Mouse (Mus musculus): ENCODE results near the gene Gm10160. TPM values are rescaled to one million over a fixed set of nuclear protein-coding genes. Genes with fewer than 3 reads are reported as not detected.

Gm10160 gene
- polyA plus RNA-seq, 1 experiment from 2014 or later: not detected

GRCm38 (mm10) chr7:81851706-81852105 is 3.9 kb downstream of the Gm10160 start:
- no peak overlapping the region for H3K4me3 ChIP-seq (ENCODE audit: low read depth, low read length)
- no peak overlapping the region for H3K4me2 ChIP-seq (ENCODE audit: low read depth, severe bottlenecking)
- WGBS: 85% methylated on average over 3 of the region's 3 CpGs
- H3K4me1 ChIP-seq (ENCODE audit: control insufficient read depth, insufficient read depth, low read length): peaks cover 6% of the 10 kb centered on the region
- H3K27ac ChIP-seq (replicated peaks; ENCODE audit: low read depth, low read length): no peak overlapping the region
- no peak for ATAC-seq (ENCODE audit: insufficient number of reproducible peaks, low FRiP score, low TSS enrichment, low read depth)
- no peaks in the 10 kb centered on the region for H3K27me3 ChIP-seq (ENCODE audit: control insufficient read depth, insufficient read depth, low read length)
- no peaks in the 10 kb centered on the region for H3K9me3 ChIP-seq (ENCODE audit: control insufficient read depth, low read length)
- H3K36me3 ChIP-seq (ENCODE audit: control insufficient read depth, insufficient read depth, low read length): no peaks in the 10 kb centered on the region
- no peak for DNase-seq (ENCODE audit: low spot score)
- H3K9ac ChIP-seq (ENCODE audit: low read length): no peak overlapping the region

- H3K27me3 ChIP-seq (ENCODE audit: control insufficient read depth, insufficient read depth, low read length): no peaks in the 10 kb centered on the region
These were observed 5.4 kb downstream of the Gm10160 start for GRCm38 (mm10) chr7:81850171-81850570.

GRCm38 (mm10) chr7:81849633-81850032 is 6.0 kb downstream of the Gm10160 start:
- DNase-seq (ENCODE audit: low spot score) (no peak), ATAC-seq (ENCODE audit: insufficient number of reproducible peaks, low FRiP score, low TSS enrichment, low read depth) (no peak)
- H3K9ac ChIP-seq (ENCODE audit: low read length): no peak overlapping the region
- no peak overlapping the region for H3K4me2 ChIP-seq (ENCODE audit: low read depth, severe bottlenecking)
- no peaks in the 10 kb centered on the region for H3K36me3 ChIP-seq (ENCODE audit: control insufficient read depth, insufficient read depth, low read length)
- H3K4me3 ChIP-seq (ENCODE audit: low read depth, low read length): no peak overlapping the region
- no peaks in the 10 kb centered on the region for H3K27me3 ChIP-seq (ENCODE audit: control insufficient read depth, insufficient read depth, low read length)
- H3K27ac ChIP-seq (replicated peaks; ENCODE audit: low read depth, low read length): no peak overlapping the region
- WGBS: 88% methylated on average over 7 of the region's 7 CpGs
- H3K9me3 ChIP-seq (ENCODE audit: control insufficient read depth, low read length): no peaks in the 10 kb centered on the region
- H3K4me1 ChIP-seq (ENCODE audit: control insufficient read depth, insufficient read depth, low read length): peaks cover 6% of the 10 kb centered on the region

More at GRCm38 (mm10) chr7:81850171-81850570, 5.4 kb downstream of the Gm10160 start:
- no peak overlapping the region for H3K9ac ChIP-seq (ENCODE audit: low read length)
- H3K4me2 ChIP-seq (ENCODE audit: low read depth, severe bottlenecking): no peak overlapping the region
- 91% methylated on average over 6 of the region's 6 CpGs for WGBS
- peaks cover 6% of the 10 kb centered on the region for H3K4me1 ChIP-seq (ENCODE audit: control insufficient read depth, insufficient read depth, low read length)
- ATAC-seq (ENCODE audit: insufficient number of reproducible peaks, low FRiP score, low TSS enrichment, low read depth) (no peak), DNase-seq (ENCODE audit: low spot score) (no peak)
- H3K27ac ChIP-seq (replicated peaks; ENCODE audit: low read depth, low read length): no peak overlapping the region
- no peaks in the 10 kb centered on the region for H3K9me3 ChIP-seq (ENCODE audit: control insufficient read depth, low read length)
- H3K36me3 ChIP-seq (ENCODE audit: control insufficient read depth, insufficient read depth, low read length): no peaks in the 10 kb centered on the region
- no peak overlapping the region for H3K4me3 ChIP-seq (ENCODE audit: low read depth, low read length)

DNA sequence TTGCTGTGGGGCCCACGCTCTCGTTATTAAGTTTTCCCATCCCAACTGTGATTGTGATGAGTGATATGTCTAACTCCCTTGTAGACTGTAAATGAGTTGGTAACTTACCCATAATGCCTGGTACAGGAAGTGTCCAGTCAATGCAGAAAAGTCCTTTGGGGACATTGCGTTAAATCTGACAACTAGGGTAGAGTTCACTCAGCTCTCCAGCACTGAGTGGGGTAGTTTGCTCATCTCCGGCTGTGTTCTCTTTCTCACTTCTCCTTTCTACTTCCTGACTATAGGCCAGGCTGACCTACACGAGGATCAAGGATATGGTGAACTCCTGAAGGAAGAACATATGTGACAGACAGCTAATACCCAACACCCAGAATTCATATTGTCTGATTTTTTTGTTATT is 6.4 kb downstream of the Gm10160 start:
- Histone ChIP-seq H3K4me3 (ENCODE audit: low read depth, low read length) (no peak overlapping the region), H3K4me2 (ENCODE audit: low read depth, severe bottlenecking) (no peak overlapping the region), H3K36me3 (ENCODE audit: control insufficient read depth, insufficient read depth, low read length) (no peaks in the 10 kb centered on the region), H3K9me3 (ENCODE audit: control insufficient read depth, low read length) (no peaks in the 10 kb centered on the region), H3K9ac (ENCODE audit: low read length) (no peak overlapping the region), H3K27me3 (ENCODE audit: control insufficient read depth, insufficient read depth, low read length) (no peaks in the 10 kb centered on the region), H3K27ac (replicated peaks; ENCODE audit: low read depth, low read length) (no peak overlapping the region), H3K4me1 (ENCODE audit: control insufficient read depth, insufficient read depth, low read length) (peaks cover 6% of the 10 kb centered on the region)
- 90% methylated on average over 5 of the region's 5 CpGs for WGBS
- ATAC-seq (ENCODE audit: insufficient number of reproducible peaks, low FRiP score, low TSS enrichment, low read depth) (no peak), DNase-seq (ENCODE audit: low spot score) (no peak)

GRCm38 (mm10) chr7:81847777-81848176 is 7.8 kb downstream of the Gm10160 start:
- Histone ChIP-seq H3K4me3 (ENCODE audit: low read depth, low read length) (no peak overlapping the region), H3K27ac (replicated peaks; ENCODE audit: low read depth, low read length) (no peak overlapping the region), H3K36me3 (ENCODE audit: control insufficient read depth, insufficient read depth, low read length) (no peaks in the 10 kb centered on the region), H3K4me1 (ENCODE audit: control insufficient read depth, insufficient read depth, low read length) (peaks cover 6% of the 10 kb centered on the region), H3K9ac (ENCODE audit: low read length) (no peak overlapping the region), H3K4me2 (ENCODE audit: low read depth, severe bottlenecking) (no peak overlapping the region), H3K27me3 (ENCODE audit: control insufficient read depth, insufficient read depth, low read length) (no peaks in the 10 kb centered on the region), H3K9me3 (ENCODE audit: control insufficient read depth, low read length) (no peaks in the 10 kb centered on the region)
- 17% methylated on average over 4 of the region's 4 CpGs for WGBS
- DNase-seq (ENCODE audit: low spot score): peak; percentile 47
- no peak for ATAC-seq (ENCODE audit: insufficient number of reproducible peaks, low FRiP score, low TSS enrichment, low read depth)

DNA sequence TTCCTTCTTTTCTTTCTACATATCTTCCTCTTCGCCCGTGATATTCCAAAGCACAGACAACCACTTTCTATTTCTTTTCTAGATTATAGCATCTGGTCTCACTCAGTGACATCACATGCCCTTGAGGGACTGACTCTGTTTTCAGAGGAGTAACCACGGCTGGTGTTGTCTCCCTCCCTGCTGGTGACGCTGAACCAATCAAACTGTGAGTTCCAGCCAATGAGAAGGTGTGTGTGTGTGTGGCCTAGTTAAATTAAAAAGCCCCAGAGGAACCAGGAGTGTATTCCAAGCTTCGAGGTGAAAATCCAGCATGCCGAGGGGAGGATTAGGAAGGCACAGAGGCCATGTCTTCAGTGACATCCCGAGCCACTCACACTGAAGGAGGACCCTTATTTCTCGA is 8.6 kb downstream of the Gm10160 start:
- WGBS: 41% methylated on average over 8 of the region's 8 CpGs
- no peak for ATAC-seq (ENCODE audit: insufficient number of reproducible peaks, low FRiP score, low TSS enrichment, low read depth)

DNA sequence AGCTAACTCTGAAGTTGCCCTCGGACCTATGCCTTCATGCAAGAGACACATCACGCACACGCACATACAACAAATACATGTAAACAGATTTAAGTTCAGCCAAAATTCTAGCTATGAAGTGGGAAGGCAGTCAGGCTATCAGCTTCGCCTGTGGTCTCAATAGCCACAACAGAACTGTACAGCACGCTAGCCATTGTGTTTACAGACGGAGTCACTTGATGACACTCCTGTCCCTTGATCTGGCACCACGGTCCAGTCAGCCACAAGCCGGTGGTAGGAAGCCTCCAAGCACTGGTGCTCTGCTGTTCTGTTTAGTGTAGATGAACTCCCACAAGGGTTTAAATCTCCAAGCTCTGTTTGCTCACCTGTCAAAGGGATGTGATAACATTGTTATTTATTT is 9.6 kb downstream of the Gm10160 start:
- DNase-seq (ENCODE audit: low spot score): no peak
- no peaks in the 10 kb centered on the region for H3K9me3 ChIP-seq (ENCODE audit: control insufficient read depth, low read length)
- ATAC-seq (ENCODE audit: insufficient number of reproducible peaks, low FRiP score, low TSS enrichment, low read depth): no peak
- no peaks in the 10 kb centered on the region for H3K36me3 ChIP-seq (ENCODE audit: control insufficient read depth, insufficient read depth, low read length)
- WGBS: 78% methylated on average over 8 of the region's 8 CpGs
- no peak overlapping the region for H3K4me2 ChIP-seq (ENCODE audit: low read depth, severe bottlenecking)
- H3K27ac ChIP-seq (replicated peaks; ENCODE audit: low read depth, low read length): no peak overlapping the region
- no peaks in the 10 kb centered on the region for H3K27me3 ChIP-seq (ENCODE audit: control insufficient read depth, insufficient read depth, low read length)
- peaks cover 6% of the 10 kb centered on the region for H3K4me1 ChIP-seq (ENCODE audit: control insufficient read depth, insufficient read depth, low read length)
- no peak overlapping the region for H3K9ac ChIP-seq (ENCODE audit: low read length)
- no peak overlapping the region for H3K4me3 ChIP-seq (ENCODE audit: low read depth, low read length)

More for the DNA sequence above, 8.6 kb downstream of the Gm10160 start:
- no peak overlapping the region for H3K27ac ChIP-seq (replicated peaks; ENCODE audit: low read depth, low read length)
- no peak overlapping the region for H3K9ac ChIP-seq (ENCODE audit: low read length)
- H3K4me1 ChIP-seq (ENCODE audit: control insufficient read depth, insufficient read depth, low read length): peaks cover 6% of the 10 kb centered on the region
- no peaks in the 10 kb centered on the region for H3K27me3 ChIP-seq (ENCODE audit: control insufficient read depth, insufficient read depth, low read length)
- no peak overlapping the region for H3K4me2 ChIP-seq (ENCODE audit: low read depth, severe bottlenecking)
- H3K4me3 ChIP-seq (ENCODE audit: low read depth, low read length): no peak overlapping the region
- H3K36me3 ChIP-seq (ENCODE audit: control insufficient read depth, insufficient read depth, low read length): no peaks in the 10 kb centered on the region
- no peak for DNase-seq (ENCODE audit: low spot score)
- no peaks in the 10 kb centered on the region for H3K9me3 ChIP-seq (ENCODE audit: control insufficient read depth, low read length)

GRCm38 (mm10) chr7:81845313-81845712 is 10.3 kb downstream of the Gm10160 start:
- Histone ChIP-seq H3K27ac (replicated peaks; ENCODE audit: low read depth, low read length) (no peak overlapping the region), H3K36me3 (ENCODE audit: control insufficient read depth, insufficient read depth, low read length) (no peaks in the 10 kb centered on the region), H3K4me1 (ENCODE audit: control insufficient read depth, insufficient read depth, low read length) (peaks cover 6% of the 10 kb centered on the region), H3K9me3 (ENCODE audit: control insufficient read depth, low read length) (no peaks in the 10 kb centered on the region), H3K4me2 (ENCODE audit: low read depth, severe bottlenecking) (no peak overlapping the region), H3K4me3 (ENCODE audit: low read depth, low read length) (no peak overlapping the region), H3K27me3 (ENCODE audit: control insufficient read depth, insufficient read depth, low read length) (no peaks in the 10 kb centered on the region), H3K9ac (ENCODE audit: low read length) (no peak overlapping the region)
- DNase-seq (ENCODE audit: low spot score) (no peak), ATAC-seq (ENCODE audit: insufficient number of reproducible peaks, low FRiP score, low TSS enrichment, low read depth) (no peak)
- 67% methylated on average over 3 of the region's 3 CpGs for WGBS

GRCm38 (mm10) chr7:81844801-81845200 is 10.8 kb downstream of the Gm10160 start:
- H3K9ac ChIP-seq (ENCODE audit: low read length): no peak overlapping the region
- no peak overlapping the region for H3K4me2 ChIP-seq (ENCODE audit: low read depth, severe bottlenecking)
- WGBS: 70% methylated on average over 11 of the region's 11 CpGs
- no peaks in the 10 kb centered on the region for H3K27me3 ChIP-seq (ENCODE audit: control insufficient read depth, insufficient read depth, low read length)
- peaks cover 6% of the 10 kb centered on the region for H3K4me1 ChIP-seq (ENCODE audit: control insufficient read depth, insufficient read depth, low read length)
- no peaks in the 10 kb centered on the region for H3K36me3 ChIP-seq (ENCODE audit: control insufficient read depth, insufficient read depth, low read length)
- ATAC-seq (ENCODE audit: insufficient number of reproducible peaks, low FRiP score, low TSS enrichment, low read depth) (no peak), DNase-seq (ENCODE audit: low spot score) (no peak)
- no peak overlapping the region for H3K4me3 ChIP-seq (ENCODE audit: low read depth, low read length)
- H3K9me3 ChIP-seq (ENCODE audit: control insufficient read depth, low read length): no peaks in the 10 kb centered on the region
- H3K27ac ChIP-seq (replicated peaks; ENCODE audit: low read depth, low read length): no peak overlapping the region

All from limb, embryonic 11.5 days (tissue).